Mouse (Mus musculus) kidney, postnatal 0 days (tissue): ENCODE data around the gene Gm39115. TPM values are rescaled to one million over a fixed set of nuclear protein-coding genes. Genes with fewer than 3 reads are reported as not detected.

ENCODE experiments used
- ATAC-seq: fragments of 200-750 bp; cut with Nextera tagmentation; replicated peaks from 2 replicates; pipeline ENCODE4 v1.8.0; 2017; ENCODE audit warnings: low read depth, moderate number of reproducible peaks, moderate TSS enrichment, moderate library complexity; ENCODE audit not compliant: low FRiP score
- DNase-seq: peaks from one replicate; pipeline ENCODE4 v3.0.0-alpha.2; 2016; ENCODE audit warnings: low spot score
- H3K27ac ChIP-seq: fragments of 300-500 bp; sonication (generic); 2 replicates; pipeline ENCODE4 v1.5.1; 2014; ENCODE audit warnings: mild to moderate bottlenecking
- H3K27me3 ChIP-seq: fragments of 300-500 bp; sonication (generic); 2 replicates; pipeline ENCODE4 v1.6.1; 2014; ENCODE audit warnings: low read length, mixed read lengths; ENCODE audit not compliant: insufficient read depth
- H3K36me3 ChIP-seq: fragments of 300-500 bp; sonication (generic); 2 replicates; pipeline ENCODE4 v1.6.1; 2014; ENCODE audit warnings: low read length, mixed read lengths; ENCODE audit not compliant: insufficient read depth
- H3K4me1 ChIP-seq: fragments of 300-500 bp; sonication (generic); replicated peaks from 2 replicates; pipeline ENCODE4 v1.6.1; 2014; ENCODE audit warnings: antibody characterized with exemption, low read length, mixed read lengths; ENCODE audit not compliant: insufficient read depth
- H3K4me2 ChIP-seq: fragments of 300-500 bp; sonication (generic); 2 replicates; pipeline ENCODE4 v1.6.1; 2014; ENCODE audit warnings: mild to moderate bottlenecking, low read length, moderate library complexity, mixed read lengths
- H3K4me3 ChIP-seq: fragments of 300-500 bp; sonication (generic); replicated peaks from 2 replicates; pipeline ENCODE4 v1.5.1; 2014; ENCODE audit warnings: low read depth, low read length
- H3K9ac ChIP-seq: fragments of 300-500 bp; sonication (generic); 2 replicates; pipeline ENCODE4 v1.6.1; 2014; ENCODE audit warnings: low read depth, low read length
- H3K9me3 ChIP-seq: fragments of 300-500 bp; sonication (generic); replicated peaks from 2 replicates; pipeline ENCODE4 v1.6.1; 2016; ENCODE audit warnings: low read length, inconsistent platforms, mixed read lengths
- CTCF ChIP-seq: IDR thresholded peaks from 2 replicates; pipeline ENCODE4 v1.5.1; 2016; ENCODE audit warnings: antibody characterized with exemption, low read depth, mild to moderate bottlenecking, moderate library complexity
- WGBS: fragments of 180-500 bp; shearing (Covaris S2); extraction: QIAGEN DNeasy Blood & Tissue Kit; methylation state at CpG from one replicate; pipeline ENCODE4 v1.1.7; 2014; 5-methylcytosine and 5-hydroxymethylcytosine counted together
- polyA plus RNA-seq: library from polyadenylated mRNA; unstranded; fragments of >200 nt; fragmentation: Nextera tagmentation; extraction: Ambion mirVana; gene quantifications from 2 replicates; pipeline ENCODE4 v1.2.1, GENCODE M21; 2015

Gene Gm39115
- polyA plus RNA-seq, 1 experiment from 2014 or later = not detected

DNA sequence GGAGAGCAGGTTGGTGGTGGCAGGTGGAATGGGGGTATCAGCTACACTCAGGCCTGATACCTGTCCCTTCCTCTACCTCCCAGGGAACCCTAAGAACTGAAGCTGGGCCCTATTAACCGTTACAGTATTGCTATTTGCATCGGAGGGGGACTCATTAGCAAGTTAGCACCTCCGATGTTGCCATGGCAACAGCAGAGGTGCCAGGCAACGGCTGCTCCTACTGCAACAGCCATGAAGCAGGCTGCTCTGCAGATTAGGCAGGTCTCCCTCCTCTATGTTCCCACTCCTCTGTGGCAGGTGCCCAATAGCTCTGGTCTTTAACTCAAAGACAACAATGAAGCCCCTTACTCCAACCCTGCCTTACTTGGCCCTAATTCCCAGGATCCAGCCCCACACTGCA is 44.0 kb downstream of the Gm39115 start:
- no peak overlapping the region for H3K9ac ChIP-seq
- 12% methylated on average over 4 of the region's 4 CpGs for WGBS
- H3K4me3 ChIP-seq = no peak overlapping the region
- no peak for TF ChIP-seq CTCF
- H3K4me1 ChIP-seq = no peaks in the 10 kb centered on the region
- no peak overlapping the region for H3K4me2 ChIP-seq
- H3K36me3 ChIP-seq = no peaks in the 10 kb centered on the region
- H3K27ac ChIP-seq = no peak overlapping the region
- ATAC-seq (no peak), DNase-seq (no peak)
- H3K9me3 ChIP-seq = no peaks in the 10 kb centered on the region
- H3K27me3 ChIP-seq = peaks cover 10% of the 10 kb centered on the region; the same call in 1 of the 2 replicates

- 52% methylated on average over 17 of the region's 17 CpGs for WGBS
- H3K9me3 ChIP-seq = no peaks in the 10 kb centered on the region
- no peaks in the 10 kb centered on the region for H3K4me1 ChIP-seq
- H3K9ac ChIP-seq = no peak overlapping the region
- no peaks in the 10 kb centered on the region for H3K36me3 ChIP-seq
- TF ChIP-seq CTCF = no peak
- H3K27ac ChIP-seq = no peak overlapping the region
- no peak overlapping the region for H3K4me2 ChIP-seq
- no peak overlapping the region for H3K4me3 ChIP-seq
- DNase-seq = no peak
- no peak for ATAC-seq
- H3K27me3 ChIP-seq = peaks cover 4% of the 10 kb centered on the region; the same call in 1 of the 2 replicates
Measured at GRCm38 (mm10) chr7:142089648-142090447, 46.0 kb downstream of the Gm39115 start.

GRCm38 (mm10) chr7:142088886-142089285 is 46.9 kb downstream of the Gm39115 start:
- Histone ChIP-seq H3K4me2 (no peak overlapping the region), H3K9ac (no peak overlapping the region), H3K36me3 (no peaks in the 10 kb centered on the region), H3K4me3 (no peak overlapping the region), H3K9me3 (no peaks in the 10 kb centered on the region), H3K27me3 (no peaks in the 10 kb centered on the region; the same call in 1 of the 2 replicates), H3K27ac (no peak overlapping the region), H3K4me1 (no peaks in the 10 kb centered on the region)
- ATAC-seq = peak; percentile 62
- no peak for TF ChIP-seq CTCF
- DNase-seq = peak; percentile 61
- 10% methylated on average over 5 of the region's 5 CpGs for WGBS

DNA sequence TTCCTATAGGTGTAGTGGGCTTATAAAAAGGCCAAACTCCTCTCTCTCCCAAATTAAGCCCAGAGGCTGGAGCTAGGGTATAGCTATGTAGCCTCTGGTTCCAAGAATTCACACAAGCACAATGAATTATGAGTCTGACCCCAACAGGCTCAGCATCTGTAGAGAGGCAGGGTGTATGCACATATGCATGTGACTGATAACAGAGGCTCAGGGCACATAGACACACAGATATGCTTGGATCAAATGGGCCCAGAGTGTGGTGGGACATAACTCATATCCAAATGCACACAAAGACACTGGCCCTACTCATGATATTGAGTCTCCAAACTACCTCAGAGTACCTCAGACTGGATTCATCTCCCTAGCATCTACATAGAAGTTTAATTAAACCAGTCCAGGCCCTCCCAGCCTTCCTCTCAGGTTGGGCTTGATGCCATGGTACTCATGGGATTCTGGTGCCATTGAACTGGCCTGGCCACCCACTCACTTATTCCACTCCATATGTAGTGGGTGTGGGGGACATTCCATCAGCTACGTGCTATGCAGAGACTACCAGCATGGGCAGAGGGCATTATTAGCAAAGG is 48.7 kb downstream of the Gm39115 start:
- ATAC-seq = no peak
- no peak overlapping the region for H3K4me3 ChIP-seq
- H3K27ac ChIP-seq = no peak overlapping the region
- no peaks in the 10 kb centered on the region for H3K9me3 ChIP-seq
- H3K4me1 ChIP-seq = no peaks in the 10 kb centered on the region
- H3K27me3 ChIP-seq = 0 out of 2 replicates have a peak, but pooled peaks cover 9% of the 10 kb centered on the region
- TF ChIP-seq CTCF = no peak
- no peaks in the 10 kb centered on the region for H3K36me3 ChIP-seq
- no peak overlapping the region for H3K4me2 ChIP-seq
- WGBS = 75% methylated on average over 1 of the region's 1 CpGs
- H3K9ac ChIP-seq = no peak overlapping the region
- no peak for DNase-seq

- ATAC-seq = no peak
- DNase-seq = no peak
- Histone ChIP-seq H3K4me3 (no peak overlapping the region), H3K27me3 (0 out of 2 replicates have a peak, but pooled peaks cover 9% of the 10 kb centered on the region), H3K9ac (no peak overlapping the region), H3K36me3 (no peaks in the 10 kb centered on the region), H3K4me1 (no peaks in the 10 kb centered on the region), H3K4me2 (no peak overlapping the region), H3K27ac (no peak overlapping the region), H3K9me3 (no peaks in the 10 kb centered on the region)
- no peak for TF ChIP-seq CTCF
- 79% methylated on average over 4 of the region's 4 CpGs for WGBS
Measured at GRCm38 (mm10) chr7:142086159-142086905, 49.5 kb downstream of the Gm39115 start.

Other genes starting within 250 kb of the Gm39115 start
- gene Tollip, start 217.5 kb downstream of the Gm39115 start, polyA plus RNA-seq = 35.0 and 38.3 TPM in 2 replicates
- gene Brsk2, start 186.3 kb downstream of the Gm39115 start, polyA plus RNA-seq = 0.29 and 0.31 TPM in 2 replicates
- gene Mob2, start 75.0 kb downstream of the Gm39115 start, polyA plus RNA-seq = 62.8 and 64.3 TPM in 2 replicates
- gene Dusp8, start 40.2 kb downstream of the Gm39115 start, polyA plus RNA-seq = 2.3 and 2.5 TPM in 2 replicates
- gene Gm45618, start 15.3 kb downstream of the Gm39115 start, polyA plus RNA-seq = not detected in 2 replicates
- not detected in 2 replicates for gene Gm45337, start 8.6 kb upstream of the Gm39115 start, polyA plus RNA-seq
- not detected in 2 replicates for gene Gm29735, start 21.1 kb upstream of the Gm39115 start, polyA plus RNA-seq
- not detected in 2 replicates for gene Gm4553, start 29.7 kb upstream of the Gm39115 start, polyA plus RNA-seq
- not detected in 2 replicates for gene Krtap5-2, start 40.0 kb upstream of the Gm39115 start, polyA plus RNA-seq
- gene Gm10153, start 54.4 kb upstream of the Gm39115 start, polyA plus RNA-seq = not detected in 2 replicates
- not detected in 2 replicates for gene Krtap5-3, start 65.3 kb upstream of the Gm39115 start, polyA plus RNA-seq
- gene Gm7579, start 75.8 kb upstream of the Gm39115 start, polyA plus RNA-seq = not detected in 2 replicates
- not detected in 2 replicates for gene Krtap5-5, start 93.9 kb upstream of the Gm39115 start, polyA plus RNA-seq
- not detected in 2 replicates for gene Gm40460, start 105.0 kb upstream of the Gm39115 start, polyA plus RNA-seq
- gene Gm2431, start 122.3 kb upstream of the Gm39115 start, polyA plus RNA-seq = not detected in 2 replicates
- not detected in 2 replicates for gene Gm4559, start 138.3 kb upstream of the Gm39115 start, polyA plus RNA-seq
- not detected in 2 replicates for gene Krtap5-1, start 161.1 kb upstream of the Gm39115 start, polyA plus RNA-seq
- gene Krtap5-4, start 167.5 kb upstream of the Gm39115 start, polyA plus RNA-seq = not detected in 2 replicates
- gene Ifitm10, start 237.7 kb upstream of the Gm39115 start, polyA plus RNA-seq = 3.6 and 3.9 TPM in 2 replicates
- gene Gm49369, start 246.6 kb upstream of the Gm39115 start, polyA plus RNA-seq = not detected in 2 replicates